Mouse (Mus musculus): ENCODE results near the gene Tmprss9. TPM values are rescaled to one million over a fixed set of nuclear protein-coding genes. Genes with fewer than 3 reads are reported as not detected.

Gene Tmprss9
- polyA plus RNA-seq, 1 experiment from 2014 or later = 0.04 TPM

DNA sequence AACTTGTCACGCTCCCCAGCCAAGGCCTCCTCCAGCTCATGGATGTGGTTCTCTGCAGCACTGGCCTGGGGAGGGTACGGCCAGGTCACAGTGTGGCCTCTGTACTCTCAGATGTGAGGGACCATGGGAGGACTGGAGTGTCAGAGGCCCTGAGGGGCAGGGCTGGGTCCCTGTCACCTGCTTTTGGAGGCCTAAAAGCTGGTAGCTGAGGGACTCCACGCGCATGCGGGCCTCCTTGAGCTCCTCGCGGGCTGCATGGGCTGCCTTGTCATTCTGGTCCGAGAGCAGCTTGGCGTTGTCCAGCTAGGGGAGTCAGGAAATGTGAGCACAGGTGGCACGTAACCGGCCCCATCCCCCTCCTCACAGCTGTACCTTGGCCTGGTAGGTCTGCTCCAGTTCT is 33.1 kb downstream of the Tmprss9 start:
- no peak for ATAC-seq
- Histone ChIP-seq H3K4me2 (no peak overlapping the region), H3K27ac (no peak overlapping the region), H3K4me1 (peaks cover 11% of the 10 kb centered on the region), H3K27me3 (replicated peaks) (no peaks in the 10 kb centered on the region), H3K9me3 (replicated peaks) (no peaks in the 10 kb centered on the region), H3K36me3 (peaks cover 76% of the 10 kb centered on the region), H3K9ac (no peak overlapping the region), H3K4me3 (no peak overlapping the region)
- 90% methylated on average over 11 of the region's 11 CpGs for WGBS (ENCODE audit: insufficient replicate concordance)

DNA sequence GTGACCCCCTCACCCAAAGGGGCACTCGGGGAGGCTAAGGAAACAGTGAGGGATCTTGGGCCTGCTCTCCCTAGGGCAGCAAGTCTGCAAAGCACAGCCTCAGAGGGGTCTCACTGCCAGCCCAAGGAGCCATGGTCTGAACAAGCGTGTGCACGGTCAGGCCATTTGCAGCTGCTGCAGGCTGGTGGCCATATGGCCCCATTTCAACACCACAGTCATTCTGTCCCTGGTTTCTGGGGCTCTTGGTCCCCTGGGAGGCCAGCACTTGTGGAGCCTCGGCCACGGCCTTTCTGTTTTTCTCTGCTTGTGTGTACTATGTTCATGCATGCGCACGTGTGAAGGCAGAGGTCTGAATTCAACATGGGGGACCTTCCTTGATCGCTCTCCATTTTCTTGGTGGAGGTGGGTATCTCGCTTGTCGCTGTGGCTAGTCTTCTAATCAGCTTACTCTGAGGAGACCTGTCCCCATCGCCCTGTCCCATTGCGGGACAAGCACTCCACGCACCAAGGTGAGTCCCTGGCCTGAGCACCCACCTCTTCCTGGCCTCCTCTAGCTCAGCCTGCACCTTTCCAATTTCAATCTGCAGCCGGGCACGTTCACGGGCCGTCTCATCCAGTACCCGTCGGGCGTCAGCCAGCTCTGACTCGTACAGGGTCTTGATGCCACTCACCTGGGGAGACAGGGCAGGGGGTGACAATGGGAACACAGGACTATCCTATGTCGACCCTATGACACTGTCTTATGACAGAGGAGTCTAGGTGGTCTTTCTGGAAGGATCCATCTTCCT is 37.9 kb downstream of the Tmprss9 start:
- no peak overlapping the region for H3K4me2 ChIP-seq
- peaks cover 94% of the 10 kb centered on the region for H3K36me3 ChIP-seq
- no peak overlapping the region for H3K27ac ChIP-seq
- no peaks in the 10 kb centered on the region for H3K9me3 ChIP-seq (replicated peaks)
- H3K4me1 ChIP-seq = peaks cover 9% of the 10 kb centered on the region
- no peak for ATAC-seq
- H3K4me3 ChIP-seq = no peak overlapping the region
- H3K9ac ChIP-seq = no peak overlapping the region
- no peaks in the 10 kb centered on the region for H3K27me3 ChIP-seq (replicated peaks)
- 84% methylated on average over 22 of the region's 22 CpGs for WGBS (ENCODE audit: insufficient replicate concordance)

DNA sequence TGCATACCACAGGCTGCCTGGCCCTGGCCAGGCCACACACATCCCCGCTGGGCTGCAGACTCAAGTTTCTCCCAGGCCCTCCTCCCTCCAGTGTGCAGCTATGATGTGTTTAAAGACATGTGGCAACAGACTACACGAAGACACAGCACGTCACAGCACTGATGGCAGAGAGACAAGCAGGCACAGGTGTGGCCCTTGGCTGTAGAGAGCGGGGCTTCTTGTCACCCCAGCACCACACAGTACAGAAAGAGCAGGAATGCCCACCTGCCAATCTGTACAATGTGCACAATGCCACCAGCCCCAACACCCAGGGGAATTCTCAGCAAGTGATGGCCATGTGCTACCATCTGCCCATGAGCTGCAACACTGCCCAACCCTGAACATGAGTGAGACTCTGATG is 39.7 kb downstream of the Tmprss9 start:
- Histone ChIP-seq H3K9ac (no peak overlapping the region), H3K27ac (no peak overlapping the region)

DNA sequence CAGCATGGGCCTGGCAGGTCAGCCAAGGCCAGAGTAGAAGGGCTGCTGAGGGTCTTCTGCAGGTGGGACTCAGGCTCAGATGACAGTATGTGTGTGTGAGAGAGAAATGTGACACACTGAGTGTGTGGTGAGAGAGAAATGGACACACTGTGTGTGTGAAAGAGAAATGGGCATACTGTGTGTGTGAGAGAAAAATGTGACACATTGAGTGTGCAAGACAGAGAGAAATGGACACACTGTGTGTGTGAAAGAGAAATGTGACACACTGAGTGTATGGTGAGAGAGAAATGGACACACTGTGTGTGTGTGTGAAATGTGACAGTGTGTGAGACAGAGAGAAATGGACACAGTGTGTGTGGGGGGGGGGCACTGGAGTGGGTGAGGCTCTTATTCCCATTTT is 40.2 kb downstream of the Tmprss9 start:
- no peak for ATAC-seq
- Histone ChIP-seq H3K9me3 (replicated peaks) (no peaks in the 10 kb centered on the region), H3K36me3 (peaks cover 77% of the 10 kb centered on the region)

More for the DNA sequence above, 39.7 kb downstream of the Tmprss9 start:
- H3K4me3 ChIP-seq = no peak overlapping the region
- 76% methylated on average over 4 of the region's 4 CpGs for WGBS (ENCODE audit: insufficient replicate concordance)
- H3K4me1 ChIP-seq = peaks cover 27% of the 10 kb centered on the region
- H3K9me3 ChIP-seq (replicated peaks) = no peaks in the 10 kb centered on the region
- H3K36me3 ChIP-seq = peaks cover 80% of the 10 kb centered on the region
- H3K27me3 ChIP-seq (replicated peaks) = no peaks in the 10 kb centered on the region
- H3K4me2 ChIP-seq = no peak overlapping the region
- no peak for ATAC-seq

DNA sequence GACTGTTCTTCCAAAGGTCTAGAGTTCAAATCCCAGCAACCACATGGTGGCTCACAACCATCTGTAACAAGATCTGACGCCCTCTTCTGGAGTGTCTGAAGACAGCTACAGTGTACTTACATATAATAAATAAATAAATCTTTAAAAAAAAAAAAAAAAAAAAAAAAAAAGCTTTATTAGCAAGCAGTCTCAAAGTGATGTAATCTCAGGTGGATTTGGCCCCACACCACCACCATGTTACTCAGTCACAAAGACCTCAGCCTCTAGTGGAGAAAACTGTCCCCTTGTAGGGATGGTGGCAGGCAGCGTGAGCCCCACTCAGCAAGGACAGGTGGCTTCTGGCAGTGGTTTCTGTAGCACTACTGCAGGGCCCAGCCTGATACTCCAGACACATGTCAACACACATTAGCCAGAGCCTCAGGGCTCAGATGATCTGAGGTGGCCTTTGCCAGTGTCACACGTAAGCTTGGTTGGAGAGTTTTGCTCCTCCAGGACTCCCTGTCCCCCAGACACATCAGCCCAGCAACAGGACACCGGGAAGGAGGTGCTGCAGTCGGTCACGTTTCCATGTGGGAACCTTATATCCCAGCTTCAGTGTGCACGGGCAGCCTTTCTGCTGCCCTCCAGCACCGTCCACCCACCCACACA is 41.8 kb downstream of the Tmprss9 start:
- Histone ChIP-seq H3K9ac (no peak overlapping the region), H3K36me3 (peaks cover 62% of the 10 kb centered on the region), H3K4me3 (no peak overlapping the region), H3K4me2 (no peak overlapping the region), H3K27me3 (replicated peaks) (peaks cover 8% of the 10 kb centered on the region; the same call in 1 of the 2 replicates), H3K4me1 (peaks cover 45% of the 10 kb centered on the region), H3K27ac (no peak overlapping the region), H3K9me3 (replicated peaks) (no peaks in the 10 kb centered on the region)
- ATAC-seq = no peak
- 84% methylated on average over 7 of the region's 8 CpGs for WGBS (ENCODE audit: insufficient replicate concordance)

More for the DNA sequence above, 40.2 kb downstream of the Tmprss9 start:
- no peak overlapping the region for H3K4me3 ChIP-seq
- no peak overlapping the region for H3K4me2 ChIP-seq
- H3K27ac ChIP-seq = no peak overlapping the region
- H3K9ac ChIP-seq = no peak overlapping the region
- H3K4me1 ChIP-seq = peaks cover 32% of the 10 kb centered on the region
- no peaks in the 10 kb centered on the region for H3K27me3 ChIP-seq (replicated peaks)

DNA sequence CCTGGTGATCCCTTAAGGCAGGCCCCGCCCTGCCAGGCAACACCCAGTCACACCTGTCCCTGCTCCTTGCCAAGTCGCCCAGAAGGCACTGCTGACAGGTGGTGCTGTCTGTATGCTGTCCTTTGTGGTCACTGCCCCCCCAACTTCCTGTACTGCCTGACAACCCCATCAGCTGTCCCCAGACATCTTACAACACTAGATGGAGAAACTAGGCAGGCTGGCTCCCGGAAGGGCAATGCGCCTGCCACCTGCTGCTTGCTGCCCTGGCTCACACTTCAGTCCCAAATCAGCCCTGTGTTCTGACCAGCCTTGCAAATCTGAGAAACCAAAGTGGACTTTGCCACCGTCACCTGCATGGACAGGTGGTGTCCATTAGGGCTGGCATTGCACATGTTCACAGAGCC is 42.6 kb downstream of the Tmprss9 start:
- no peak overlapping the region for H3K27ac ChIP-seq
- WGBS (ENCODE audit: insufficient replicate concordance) = 79% methylated on average over 5 of the region's 5 CpGs
- H3K9me3 ChIP-seq (replicated peaks) = no peaks in the 10 kb centered on the region
- peaks cover 47% of the 10 kb centered on the region for H3K4me1 ChIP-seq
- H3K27me3 ChIP-seq (replicated peaks) = peaks cover 16% of the 10 kb centered on the region; the same call in 1 of the 2 replicates
- peaks cover 54% of the 10 kb centered on the region for H3K36me3 ChIP-seq
- no peak overlapping the region for H3K4me3 ChIP-seq
- H3K9ac ChIP-seq = no peak overlapping the region
- H3K4me2 ChIP-seq = no peak overlapping the region
- ATAC-seq = no peak

DNA sequence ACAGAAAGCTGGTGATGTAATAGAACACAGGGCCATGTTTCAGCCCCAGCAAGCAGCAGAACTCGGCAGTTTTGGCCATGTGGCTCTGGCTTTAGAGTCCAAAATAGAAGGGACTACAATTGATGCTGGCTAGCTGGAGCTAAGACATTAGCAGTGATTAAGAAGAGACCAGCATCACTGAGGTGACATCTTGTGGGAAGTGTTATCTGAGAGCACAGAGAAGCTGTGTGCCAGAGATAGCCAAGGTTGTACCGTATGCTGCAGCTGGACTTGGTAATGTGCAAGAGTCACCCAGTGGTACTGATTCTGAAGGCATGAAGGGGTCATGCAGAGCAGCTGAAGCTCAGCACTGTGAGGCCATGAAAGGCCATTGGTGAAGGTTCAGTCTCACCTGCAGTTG is 43.6 kb downstream of the Tmprss9 start:
- 20% methylated on average over 2 of the region's 2 CpGs for WGBS (ENCODE audit: insufficient replicate concordance)
- no peak overlapping the region for H3K9ac ChIP-seq
- H3K4me2 ChIP-seq = no peak overlapping the region
- H3K4me1 ChIP-seq = peaks cover 47% of the 10 kb centered on the region
- H3K27ac ChIP-seq = no peak overlapping the region
- peaks cover 19% of the 10 kb centered on the region; the same call in 1 of the 2 replicates for H3K27me3 ChIP-seq (replicated peaks)
- no peaks in the 10 kb centered on the region for H3K9me3 ChIP-seq (replicated peaks)
- ATAC-seq = no peak
- peaks cover 44% of the 10 kb centered on the region for H3K36me3 ChIP-seq
- no peak overlapping the region for H3K4me3 ChIP-seq

DNA sequence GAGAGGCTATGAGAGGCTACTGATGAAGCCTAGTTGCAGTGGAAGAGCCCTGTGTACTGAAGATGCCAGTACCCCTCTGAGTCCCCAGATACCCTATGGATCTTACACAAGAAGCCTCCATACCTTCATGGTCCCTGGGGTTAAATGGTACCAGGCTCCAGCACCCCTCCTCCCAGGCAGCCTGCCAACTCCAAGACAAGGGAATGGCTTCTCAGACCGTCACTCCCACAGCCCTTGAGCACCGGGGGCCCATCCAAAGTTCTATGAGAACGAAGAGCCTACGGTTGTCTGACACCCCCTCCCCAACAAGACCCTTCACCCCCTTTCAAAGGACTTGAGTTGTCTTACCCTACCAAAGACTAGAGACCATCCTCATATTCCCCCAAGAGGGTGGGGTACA is 44.1 kb downstream of the Tmprss9 start:
- peaks cover 19% of the 10 kb centered on the region; the same call in 1 of the 2 replicates for H3K27me3 ChIP-seq (replicated peaks)
- H3K36me3 ChIP-seq = peaks cover 39% of the 10 kb centered on the region
- no peak overlapping the region for H3K4me2 ChIP-seq
- no peak overlapping the region for H3K4me3 ChIP-seq
- no peak for ATAC-seq
- H3K27ac ChIP-seq = no peak overlapping the region
- H3K4me1 ChIP-seq = peaks cover 47% of the 10 kb centered on the region
- H3K9ac ChIP-seq = no peak overlapping the region
- WGBS (ENCODE audit: insufficient replicate concordance) = 86% methylated on average over 4 of the region's 4 CpGs
- H3K9me3 ChIP-seq (replicated peaks) = no peaks in the 10 kb centered on the region

DNA sequence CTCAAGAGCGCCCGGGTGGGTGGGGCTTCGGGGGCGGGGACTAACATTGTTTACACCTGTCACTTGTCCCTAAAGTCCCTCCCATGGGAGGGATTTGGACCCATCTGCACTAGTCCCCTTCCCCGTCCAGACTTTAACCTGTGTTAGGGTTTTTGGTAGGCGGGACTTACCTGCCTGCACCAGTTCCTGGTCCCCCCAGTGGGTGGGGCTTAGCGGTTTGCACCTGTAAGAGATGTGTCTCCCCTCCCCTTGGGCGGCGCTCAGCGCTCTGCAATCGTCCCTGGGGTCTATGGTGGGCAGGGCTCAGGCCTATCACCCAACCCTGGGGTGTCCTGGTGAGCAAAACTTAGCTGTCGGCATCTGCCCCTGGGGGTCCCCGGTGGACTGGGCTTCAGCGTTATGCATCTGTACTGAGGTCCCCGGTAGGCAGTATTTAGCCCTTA is 45.7 kb downstream of the Tmprss9 start:
- Histone ChIP-seq H3K4me3 (peak overlapping the region; percentile 73), H3K27me3 (replicated peaks) (peaks cover 29% of the 10 kb centered on the region; the same call in 1 of the 2 replicates), H3K4me1 (peaks cover 56% of the 10 kb centered on the region), H3K9ac (peak overlapping the region; percentile 70), H3K36me3 (peaks cover 23% of the 10 kb centered on the region), H3K9me3 (replicated peaks) (no peaks in the 10 kb centered on the region), H3K4me2 (peak overlapping the region; percentile 88), H3K27ac (peak overlapping the region; percentile 72; the same call in 1 of the 2 replicates)
- ATAC-seq = peak; percentile 18
- WGBS (ENCODE audit: insufficient replicate concordance) = 5% methylated on average over 15 of the region's 15 CpGs

DNA sequence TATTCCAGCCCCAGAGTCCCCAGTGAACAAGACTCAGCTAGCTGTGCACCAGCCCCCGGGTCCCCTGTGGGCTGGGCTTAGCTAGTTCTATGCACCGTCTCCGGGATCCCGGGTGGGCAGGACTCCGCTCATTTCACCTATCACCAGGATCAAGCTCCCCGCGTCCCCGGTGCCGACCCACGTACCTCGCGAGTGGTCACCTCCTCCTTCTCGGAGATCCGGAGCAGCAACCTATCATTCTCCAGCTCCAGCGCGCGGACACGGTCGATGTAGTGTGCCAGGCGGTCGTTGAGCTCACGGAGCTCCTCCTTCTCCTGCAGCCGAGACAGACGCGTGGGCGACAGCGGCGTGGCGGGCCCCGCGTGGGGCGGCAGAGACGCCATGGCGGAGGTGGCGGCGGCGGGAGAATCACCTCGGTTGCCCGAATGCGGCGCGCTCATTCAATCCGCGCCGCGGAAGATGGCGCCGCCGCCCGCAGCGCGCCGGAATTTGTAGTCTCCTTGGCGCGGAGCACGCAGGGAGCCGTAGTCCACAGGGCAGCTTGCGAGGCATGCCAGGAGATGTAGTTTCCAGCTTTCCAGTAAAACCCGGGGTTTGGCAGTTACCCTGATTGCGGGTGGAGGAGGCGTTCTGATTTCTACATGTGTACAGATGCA is 46.3 kb downstream of the Tmprss9 start, which contains the start of gene Lmnb2:
TSS of gene Lmnb2 (minus strand) at position 467 of the 656 bp plus-strand sequence.
- Histone ChIP-seq H3K9me3 (replicated peaks) (no peaks in the 10 kb centered on the region), H3K4me1 (peaks cover 61% of the 10 kb centered on the region), H3K27me3 (replicated peaks) (peaks cover 34% of the 10 kb centered on the region; the same call in 1 of the 2 replicates)

DNA sequence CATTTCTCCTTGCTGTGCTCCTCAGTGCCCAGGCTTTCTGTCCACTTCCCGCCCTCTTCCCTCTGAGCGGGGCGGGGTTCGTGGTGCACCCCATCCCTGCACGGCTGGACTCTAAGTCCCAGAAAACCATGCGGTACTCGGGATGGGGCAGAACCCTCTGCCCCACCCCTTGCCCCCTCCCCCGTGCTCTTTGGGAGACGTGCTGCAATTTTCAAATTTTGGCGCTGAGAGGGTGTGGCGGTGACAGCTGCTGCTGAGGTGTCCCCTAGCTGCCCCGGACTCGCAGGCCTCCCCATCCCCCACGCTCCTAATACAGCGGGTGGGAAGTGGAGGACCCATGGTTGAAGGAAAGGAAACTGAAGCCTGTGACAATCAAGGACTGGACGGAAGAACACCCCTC is 50.3 kb downstream of the Tmprss9 start:
- peak overlapping the region; percentile 41 for H3K9ac ChIP-seq
- no peaks in the 10 kb centered on the region for H3K36me3 ChIP-seq
- 7% methylated on average over 16 of the region's 16 CpGs for WGBS (ENCODE audit: insufficient replicate concordance)
- H3K4me3 ChIP-seq = peak overlapping the region; percentile 29; the same call in 1 of the 2 replicates
- 0 out of 2 replicates have a peak, but pooled peaks have one; percentile 34 for ATAC-seq
- H3K27me3 ChIP-seq (replicated peaks) = peaks cover 38% of the 10 kb centered on the region; the same call in 1 of the 2 replicates
- no peaks in the 10 kb centered on the region for H3K9me3 ChIP-seq (replicated peaks)
- H3K4me1 ChIP-seq = peaks cover 35% of the 10 kb centered on the region
- H3K4me2 ChIP-seq = peak overlapping the region; percentile 60
- peak overlapping the region; percentile 10; the same call in 1 of the 2 replicates for H3K27ac ChIP-seq

More for the DNA sequence above, 46.3 kb downstream of the Tmprss9 start, which contains the start of gene Lmnb2:
- peak within 1 kb of the TSS; percentile 73 for H3K4me3 ChIP-seq
- under 1% methylated on average over 61 of the region's 61 CpGs for WGBS (ENCODE audit: insufficient replicate concordance)
- H3K9ac ChIP-seq = peak within 1 kb of the TSS; percentile 70
- peak within 1 kb of the TSS; percentile 88 for H3K4me2 ChIP-seq
- peak; percentile 42 for ATAC-seq
- peak within 1 kb of the TSS; percentile 72 for H3K27ac ChIP-seq
- H3K36me3 ChIP-seq = peaks cover 18% of the 10 kb centered on the region
